Mouse (Mus musculus): Measurements from ENCODE around the gene Fam69b.
"Not testable (repeated sequence)": the region's sequence is repeated elsewhere in the genome, so short reads cannot be mapped to it uniquely, and the experiment has no call there.

Gene Fam69b

GRCm38 (mm10) chr2:26661768-26662508, 33.7 kb downstream of the Fam69b start:
- no peak for DNase-seq (ENCODE audit: low read depth, low spot score)

- DNase-seq (ENCODE audit: low read depth, low spot score): no peak
Observed at GRCm38 (mm10) chr2:26662509-26662882, 34.2 kb downstream of the Fam69b start.

GRCm38 (mm10) chr2:26663112-26663511, 34.9 kb downstream of the Fam69b start:
- DNase-seq (ENCODE audit: low read depth, low spot score): no peak

GRCm38 (mm10) chr2:26663551-26663950, 35.3 kb downstream of the Fam69b start:
- not testable (repeated sequence) for DNase-seq (ENCODE audit: low read depth, low spot score)

GRCm38 (mm10) chr2:26668746-26669145, 40.5 kb downstream of the Fam69b start:
- DNase-seq (ENCODE audit: low read depth, low spot score): no peak

GRCm38 (mm10) chr2:26671182-26671581, 42.9 kb downstream of the Fam69b start, which contains the start of gene Lcn4:
Gene Lcn4 (minus strand): TSS chr2:26671282.
- DNase-seq (ENCODE audit: low read depth, low spot score): no peak
